ENCODE assay signal across 15 mouse cellular contexts in genomic region chr1:189079451-189080410, GRCm38 (mm10).
DNase-seq lines count a peak whose midpoint lies in the region; ATAC-seq and TF ChIP-seq lines count a peak whose summit lies in the region.
"Had no signal": no experiment of that assay in that cellular context is flagged by ENCODE, and none has a peak within 500 bp of the region (broad histone marks: within the 10 kb centered on the region; RNA-seq: fewer than 3 reads in every experiment).

No protein-coding gene starts in this region.

- H3K4me2 ChIP-seq in intestine, embryonic 14.5 days (ENCODE audit: low read length) = no peak overlapping the region
- no peak overlapping the region for H3K4me2 ChIP-seq in intestine, embryonic 15.5 days (replicated peaks)
- H3K4me2 ChIP-seq in CH12.LX (ENCODE audit: insufficient read depth, low read depth, poor library complexity, severe bottlenecking) = no peak overlapping the region
- H3K4me2 ChIP-seq: hindbrain, embryonic 15.5 days; liver, embryonic 15.5 days had no signal

- H3K79me2 ChIP-seq in CH12.LX (replicated peaks; ENCODE audit: control insufficient read depth, extremely low read depth, insufficient read depth, poor library complexity, severe bottlenecking) = no peaks in the 10 kb centered on the region

- H3K27me3 ChIP-seq in intestine, embryonic 14.5 days (replicated peaks; ENCODE audit: control insufficient read depth, insufficient read depth, low read length) = no peaks in the 10 kb centered on the region
- no peaks in the 10 kb centered on the region for H3K27me3 ChIP-seq in intestine, embryonic 15.5 days (replicated peaks)
- peaks cover 8% of the 10 kb centered on the region for H3K27me3 ChIP-seq in CH12.LX (replicated peaks)
- H3K27me3 ChIP-seq: embryonic facial prominence, embryonic 15.5 days; hindbrain, embryonic 15.5 days; limb, embryonic 13.5 days; liver, embryonic 15.5 days had no signal

- TF ChIP-seq POLR2A in CH12.LX (IDR thresholded peaks at IDR 0.05; ENCODE audit: low read depth, low read length) = no peak

- peak in 1 of 2 experiments; percentile 63; a peak in 2 of 4 replicates for TF ChIP-seq CTCF in CH12.LX (conservative IDR thresholded peaks at IDR 0.05 in 1 of 2, IDR thresholded peaks at IDR 0.05 in 1 of 2; ENCODE audit: low read depth in 2 of 2, low read length in 2 of 2)

- TF ChIP-seq EP300 in CH12.LX (IDR thresholded peaks at IDR 0.05; ENCODE audit: low read length) = no peak

- H3K9me3 ChIP-seq in intestine, embryonic 14.5 days (ENCODE audit: control insufficient read depth, low read length) = peaks cover 8% of the 10 kb centered on the region
- no peaks in the 10 kb centered on the region for H3K9me3 ChIP-seq in intestine, embryonic 15.5 days
- H3K9me3 ChIP-seq in CH12.LX (replicated peaks; ENCODE audit: low read length) = peaks cover 18% of the 10 kb centered on the region
- H3K9me3 ChIP-seq: embryonic facial prominence, embryonic 15.5 days; liver, embryonic 15.5 days had no signal

- WGBS in intestine, embryonic 14.5 days = 64% methylated on average over 11 of the region's 11 CpGs
- 67% methylated on average over 11 of the region's 11 CpGs for WGBS in intestine, embryonic 15.5 days

- H3K9ac ChIP-seq in intestine, embryonic 14.5 days (ENCODE audit: low read length) = no peak overlapping the region
- H3K9ac ChIP-seq in intestine, embryonic 15.5 days = no peak overlapping the region
- H3K9ac ChIP-seq in CH12.LX (ENCODE audit: insufficient read depth, low read depth) = no peak overlapping the region
- H3K9ac ChIP-seq: embryonic facial prominence, embryonic 15.5 days; hindbrain, embryonic 15.5 days; limb, embryonic 13.5 days; liver, embryonic 15.5 days had no signal

- no peak for ATAC-seq in intestine, embryonic 14.5 days (replicated peaks; ENCODE audit: low FRiP score, low TSS enrichment, low read depth)
- ATAC-seq in intestine, embryonic 15.5 days = no peak
- ATAC-seq: Patski had no signal

- DNase-seq in cerebellum, postnatal 10 days = peak; percentile 70 to 76
- no peak for DNase-seq in cerebellum, postnatal 36 days
- DNase-seq in intestine, embryonic 14.5 days (ENCODE audit: low spot score) = peak; percentile 49
- DNase-seq in CH12.LX (ENCODE audit: extremely low read depth) = peak; percentile 65
- DNase-seq in retina, embryonic 14.5 days (ENCODE audit: low spot score) = peak; percentile 44
- DNase-seq in urinary bladder, postnatal 10 days (ENCODE audit: low spot score) = no peak
- DNase-seq in thymus, postnatal 0 days (ENCODE audit: low spot score) = no peak
- DNase-seq: cerebellum, adult 11-12 months had no signal

- H3K36me3 ChIP-seq in intestine, embryonic 14.5 days (ENCODE audit: control insufficient read depth, insufficient read depth, low read length) = no peaks in the 10 kb centered on the region
- H3K36me3 ChIP-seq in intestine, embryonic 15.5 days = no peaks in the 10 kb centered on the region
- no peaks in the 10 kb centered on the region for H3K36me3 ChIP-seq in CH12.LX (replicated peaks in 1 of 2; ENCODE audit: control insufficient read depth in 1 of 2, insufficient read depth in 1 of 2, low read length in 1 of 2)
- H3K36me3 ChIP-seq: embryonic facial prominence, embryonic 15.5 days; hindbrain, embryonic 15.5 days; limb, embryonic 13.5 days; liver, embryonic 15.5 days had no signal

- peaks cover 10% of the 10 kb centered on the region; the same call in 1 of the 2 replicates for H3K4me1 ChIP-seq in intestine, embryonic 14.5 days (replicated peaks; ENCODE audit: control insufficient read depth, insufficient read depth, low read length)
- 0 out of 2 replicates have a peak, but pooled peaks cover 3% of the 10 kb centered on the region for H3K4me1 ChIP-seq in intestine, embryonic 15.5 days (replicated peaks)
- peaks cover 0 to 9% of the 10 kb centered on the region in 2 experiments; a peak in 2 of 4 replicates for H3K4me1 ChIP-seq in CH12.LX (ENCODE audit: control insufficient read depth in 1 of 2, insufficient read depth in 2 of 2)
- H3K4me1 ChIP-seq: liver, embryonic 15.5 days had no signal

- in situ Hi-C loops in CH12.LX (cut with MboI; ENCODE audit: low pct_ligation_motif_present, low pct_unique_long_range_greater_than_20kb, low sequenced_read_pairs) = no loop called here

- H3K27ac ChIP-seq in intestine, embryonic 14.5 days (ENCODE audit: low read depth) = no peak overlapping the region
- H3K27ac ChIP-seq in intestine, embryonic 15.5 days = no peak overlapping the region
- no peak overlapping the region for H3K27ac ChIP-seq in CH12.LX (ENCODE audit: insufficient read depth, low read depth)
- H3K27ac ChIP-seq: embryonic facial prominence, embryonic 15.5 days; hindbrain, embryonic 15.5 days; limb, embryonic 13.5 days; liver, embryonic 15.5 days had no signal

- dilution Hi-C loops in CH12.LX (cut with MboI; ENCODE audit: extremely low pct_ligation_motif_present, extremely low pct_unique_long_range_greater_than_20kb, low sequenced_read_pairs) = no loop called here

- H3K4me3 ChIP-seq in intestine, embryonic 14.5 days (ENCODE audit: low read depth, low read length) = no peak overlapping the region
- H3K4me3 ChIP-seq in intestine, embryonic 15.5 days (replicated peaks) = no peak overlapping the region
- H3K4me3 ChIP-seq in CH12.LX (replicated peaks in 1 of 3; ENCODE audit: low read depth in 2 of 3, low read length in 2 of 3, poor library complexity in 1 of 3) = no peak overlapping the region
- H3K4me3 ChIP-seq: embryonic facial prominence, embryonic 15.5 days; hindbrain, embryonic 15.5 days; limb, embryonic 13.5 days; liver, embryonic 15.5 days; myocyte had no signal

- peak; percentile 40 for TF ChIP-seq RAD21 in CH12.LX (IDR thresholded peaks at IDR 0.05; ENCODE audit: low read depth, low read length)

TF ChIP-seq in CH12.LX, 34 proteins besides CTCF, POLR2A, EP300 and RAD21:
- TF ChIP-seq ZKSCAN1 (IDR thresholded peaks at IDR 0.05; ENCODE audit: borderline replicate concordance, low read depth, low read length) (no peak), IRF4 (IDR thresholded peaks at IDR 0.05; ENCODE audit: low read depth, low read length) (no peak), CHD1 (IDR thresholded peaks at IDR 0.05; ENCODE audit: low read depth, low read length) (no peak), MAFK (IDR thresholded peaks at IDR 0.05; ENCODE audit: insufficient replicate concordance, low read length) (peak; percentile 78; the same call in 1 of the 2 replicates), SIN3A (IDR thresholded peaks at IDR 0.05; ENCODE audit: low read length) (no peak), JUND (conservative IDR thresholded peaks at IDR 0.05; ENCODE audit: low read depth, low read length) (no peak), SMC3 (IDR thresholded peaks at IDR 0.05; ENCODE audit: low read depth, low read length) (peak; percentile 76), POLR2AphosphoS2 (IDR thresholded peaks at IDR 0.05; ENCODE audit: low read depth, low read length) (no peak)

Comparison
In these comparisons a context has a peak if more than half of its experiments do, and no peak if none do; other contexts are left out.
1. DNase-seq: peak in cerebellum, postnatal 10 days (2 of 2), intestine, embryonic 14.5 days (single experiment), CH12.LX (single experiment) and retina, embryonic 14.5 days (single experiment); none in cerebellum, postnatal 36 days (0 of 2), urinary bladder, postnatal 10 days (single experiment) and thymus, postnatal 0 days (single experiment).